Mouse (Mus musculus): ENCODE data around the gene Cstf2t.

GRCm38 (mm10) chr19:31065206-31065781 lies 17.3 kb upstream of the Cstf2t start:
- TF ChIP-seq CTCF (IDR thresholded peaks at IDR 0.05; ENCODE audit: low read depth, low read length) (no peak), POLR2A (IDR thresholded peaks at IDR 0.05; ENCODE audit: borderline replicate concordance, low read depth, low read length) (no peak)

Data from bone marrow macrophage, adult 2 months (primary cell).